Mouse (Mus musculus) embryonic facial prominence, embryonic 11.5 days (tissue): ENCODE measurements at regions not wholly inside any gene's neighbourhood (a gene's known extent, or its start where the extent isn't known, plus 50 kb on each side); places are given as distances from the start of the nearest gene placed in this dataset.

Experiments used
- ATAC-seq: fragments of 200-750 bp; cut with Nextera tagmentation; replicated peaks from 2 replicates; pipeline ENCODE4 v1.8.0; 2017; ENCODE audit warnings: low read depth; ENCODE audit not compliant: insufficient number of reproducible peaks, low FRiP score, low TSS enrichment
- DNase-seq: peaks from one replicate; pipeline ENCODE4 v3.0.0-alpha.2; 2015; ENCODE audit warnings: low spot score
- H3K27ac ChIP-seq: fragments of 300-500 bp; sonication (generic); replicated peaks from 2 replicates; pipeline ENCODE4 v1.5.1; 2014; ENCODE audit warnings: mild to moderate bottlenecking, low read depth, low read length, control low read depth
- H3K27me3 ChIP-seq: fragments of 300-500 bp; sonication (generic); 2 replicates; pipeline ENCODE4 v1.6.1; 2014; ENCODE audit warnings: mild to moderate bottlenecking, low read length, moderate library complexity, mixed read lengths; ENCODE audit not compliant: control insufficient read depth, insufficient read depth
- H3K36me3 ChIP-seq: fragments of 300-500 bp; sonication (generic); replicated peaks from 2 replicates; pipeline ENCODE4 v1.6.1; 2014; ENCODE audit warnings: low read depth, mild to moderate bottlenecking, low read length, moderate library complexity, mixed read lengths; ENCODE audit not compliant: control insufficient read depth, insufficient read depth
- H3K4me1 ChIP-seq: fragments of 300-500 bp; sonication (generic); 2 replicates; pipeline ENCODE4 v1.6.1; 2014; ENCODE audit warnings: low read length, mixed read lengths; ENCODE audit not compliant: control insufficient read depth, insufficient read depth
- H3K4me2 ChIP-seq: fragments of 300-500 bp; sonication (generic); 2 replicates; pipeline ENCODE4 v1.6.1; 2014; ENCODE audit warnings: low read depth, mild to moderate bottlenecking, control low read depth, low read length, moderate library complexity
- H3K4me3 ChIP-seq: fragments of 300-500 bp; sonication (generic); 2 replicates; pipeline ENCODE4 v1.5.1; 2014; ENCODE audit warnings: low read depth, low read length, control low read depth
- H3K9ac ChIP-seq: fragments of 300-500 bp; sonication (generic); replicated peaks from 2 replicates; pipeline ENCODE4 v1.6.1; 2014; ENCODE audit warnings: mild to moderate bottlenecking, control low read depth, low read length
- H3K9me3 ChIP-seq: fragments of 300-500 bp; sonication (generic); replicated peaks from 2 replicates; pipeline ENCODE4 v1.6.1; 2016; ENCODE audit warnings: mild to moderate bottlenecking, low read length, inconsistent platforms, mixed read lengths; ENCODE audit not compliant: control insufficient read depth
- WGBS: fragments of 180-500 bp; shearing (Covaris S2); extraction: QIAGEN DNeasy Blood & Tissue Kit; methylation state at CpG from one replicate; pipeline ENCODE4 v1.1.7; 2014; 5-methylcytosine and 5-hydroxymethylcytosine counted together

DNA sequence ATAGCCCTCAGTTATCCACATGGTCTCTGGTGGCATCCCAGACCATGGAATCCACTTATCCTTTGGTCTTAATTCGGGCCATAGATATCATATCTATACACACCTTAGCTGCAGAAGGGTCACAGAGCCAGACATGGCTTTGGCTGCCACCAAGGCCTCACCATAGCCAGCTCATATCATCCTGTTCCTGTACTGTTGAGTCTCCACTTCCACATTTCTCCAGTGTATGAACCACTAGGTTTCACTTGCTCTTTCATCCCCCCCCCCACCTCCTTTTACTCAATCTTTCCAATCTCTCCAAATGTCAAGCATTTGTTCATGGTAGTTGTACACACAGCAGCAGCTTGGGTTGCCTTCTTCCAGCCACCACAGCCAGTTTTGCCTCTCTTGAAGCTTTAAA lies 589.2 kb downstream of the 1190002N15Rik start:
- Histone ChIP-seq H3K36me3 (no peaks in the 10 kb centered on the region), H3K27me3 (no peaks in the 10 kb centered on the region), H3K9me3 (no peaks in the 10 kb centered on the region), H3K27ac (no peak overlapping the region), H3K4me3 (no peak overlapping the region), H3K4me1 (no peaks in the 10 kb centered on the region), H3K9ac (no peak overlapping the region), H3K4me2 (no peak overlapping the region)
- ATAC-seq (no peak), DNase-seq (no peak)
- WGBS: 71% methylated on average over 1 of the region's 1 CpGs

DNA sequence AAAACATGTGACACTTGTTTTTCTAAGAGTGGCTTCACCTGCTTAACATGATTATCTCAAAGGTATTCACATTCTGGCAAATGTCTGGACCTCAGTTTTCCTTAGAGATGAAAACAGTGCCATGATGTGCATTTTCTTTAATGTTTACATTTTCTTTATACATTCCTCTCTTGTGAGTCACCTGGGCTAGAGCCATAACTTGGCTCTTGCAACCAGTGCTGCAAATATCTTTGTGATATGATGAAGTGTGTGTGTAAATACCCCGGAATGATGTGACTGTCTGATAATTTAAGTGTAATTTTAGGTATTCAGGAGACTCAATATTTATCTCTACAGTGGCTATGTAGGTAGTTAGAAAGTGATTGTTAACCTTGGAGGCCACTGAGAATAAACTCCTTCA lies 590.8 kb downstream of the 1190002N15Rik start:
- no peaks in the 10 kb centered on the region for H3K36me3 ChIP-seq
- no peak overlapping the region for H3K9ac ChIP-seq
- 76% methylated on average over 1 of the region's 1 CpGs for WGBS
- no peaks in the 10 kb centered on the region for H3K4me1 ChIP-seq
- H3K4me2 ChIP-seq: no peak overlapping the region
- DNase-seq (no peak), ATAC-seq (no peak)
- H3K27me3 ChIP-seq: no peaks in the 10 kb centered on the region
- no peak overlapping the region for H3K27ac ChIP-seq
- no peak overlapping the region for H3K4me3 ChIP-seq
- no peaks in the 10 kb centered on the region for H3K9me3 ChIP-seq

DNA sequence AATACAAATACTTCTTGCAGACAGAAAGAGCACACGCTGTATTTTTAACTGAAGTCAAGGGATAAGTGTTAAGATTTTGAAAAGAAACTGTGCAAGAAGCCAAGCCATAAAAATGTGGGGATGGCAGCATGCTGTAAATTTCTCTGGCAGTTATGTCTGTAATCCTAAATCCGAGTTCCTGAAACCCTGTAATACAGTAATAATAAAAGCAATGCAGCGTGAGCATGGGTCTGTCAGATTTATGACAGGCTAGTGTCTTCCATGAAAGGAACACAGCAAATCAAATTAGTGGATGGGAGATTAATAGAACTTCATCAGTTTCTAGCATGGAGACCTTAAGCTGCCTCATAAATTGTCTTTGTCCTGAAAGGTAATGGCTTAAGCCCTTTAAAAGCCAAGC lies 597.7 kb downstream of the 1190002N15Rik start:
- no peak overlapping the region for H3K4me3 ChIP-seq
- ATAC-seq: no peak

DNA sequence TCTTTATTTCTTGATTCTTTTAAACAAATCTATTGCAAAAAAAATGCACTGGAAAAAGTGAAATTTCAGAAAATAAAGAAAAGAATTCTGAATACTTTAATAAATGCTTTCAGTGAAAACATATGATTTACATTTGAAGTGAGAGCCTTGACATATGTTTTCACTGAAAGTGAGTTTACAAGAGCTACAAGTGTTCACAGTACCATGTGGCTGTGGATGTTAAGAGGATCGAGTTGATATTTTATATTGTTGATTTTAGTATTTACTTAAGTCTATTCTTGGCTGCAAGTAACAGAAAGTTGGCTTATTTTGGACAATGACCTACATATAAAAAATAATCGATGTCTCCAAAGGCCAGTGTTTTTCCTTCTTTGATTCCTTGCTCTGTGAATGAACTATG lies 607.2 kb downstream of the 1190002N15Rik start:
- Histone ChIP-seq H3K4me2 (no peak overlapping the region), H3K9ac (no peak overlapping the region), H3K36me3 (no peaks in the 10 kb centered on the region), H3K4me3 (no peak overlapping the region), H3K9me3 (no peaks in the 10 kb centered on the region), H3K27me3 (no peaks in the 10 kb centered on the region), H3K4me1 (no peaks in the 10 kb centered on the region), H3K27ac (no peak overlapping the region)
- 72% methylated on average over 2 of the region's 2 CpGs for WGBS
- ATAC-seq (no peak), DNase-seq (no peak)

More for the DNA sequence above, 597.7 kb downstream of the 1190002N15Rik start:
- Histone ChIP-seq H3K4me2 (no peak overlapping the region), H3K4me1 (no peaks in the 10 kb centered on the region), H3K9me3 (no peaks in the 10 kb centered on the region), H3K27me3 (no peaks in the 10 kb centered on the region), H3K36me3 (no peaks in the 10 kb centered on the region), H3K27ac (no peak overlapping the region), H3K9ac (no peak overlapping the region)
- 86% methylated on average over 3 of the region's 3 CpGs for WGBS
- no peak for DNase-seq

DNA sequence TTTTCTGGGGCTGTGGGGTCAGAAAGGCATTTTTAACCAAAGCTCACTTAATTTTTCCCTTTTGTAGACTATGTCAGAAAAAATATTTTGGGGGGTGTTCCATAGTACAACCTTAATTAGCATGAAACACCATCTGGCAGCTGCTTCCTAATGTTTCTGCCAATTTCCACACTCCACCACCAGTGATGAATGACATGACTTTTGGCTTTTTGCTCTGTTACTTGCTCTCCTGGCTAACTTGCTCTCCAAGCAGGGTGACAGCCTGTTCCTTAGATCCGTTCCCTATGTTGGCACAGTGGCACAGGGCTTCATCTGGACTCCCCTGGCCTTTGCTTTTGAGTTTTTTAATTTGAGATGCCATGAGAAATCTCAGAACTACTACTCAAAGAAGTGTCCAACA lies 648.6 kb downstream of the 1190002N15Rik start:
- Histone ChIP-seq H3K36me3 (no peaks in the 10 kb centered on the region), H3K4me3 (no peak overlapping the region), H3K9me3 (no peaks in the 10 kb centered on the region), H3K4me1 (no peaks in the 10 kb centered on the region), H3K27ac (no peak overlapping the region), H3K9ac (no peak overlapping the region), H3K4me2 (no peak overlapping the region), H3K27me3 (no peaks in the 10 kb centered on the region)
- no peak for DNase-seq
- ATAC-seq: no peak
- 73% methylated on average over 1 of the region's 1 CpGs for WGBS

DNA sequence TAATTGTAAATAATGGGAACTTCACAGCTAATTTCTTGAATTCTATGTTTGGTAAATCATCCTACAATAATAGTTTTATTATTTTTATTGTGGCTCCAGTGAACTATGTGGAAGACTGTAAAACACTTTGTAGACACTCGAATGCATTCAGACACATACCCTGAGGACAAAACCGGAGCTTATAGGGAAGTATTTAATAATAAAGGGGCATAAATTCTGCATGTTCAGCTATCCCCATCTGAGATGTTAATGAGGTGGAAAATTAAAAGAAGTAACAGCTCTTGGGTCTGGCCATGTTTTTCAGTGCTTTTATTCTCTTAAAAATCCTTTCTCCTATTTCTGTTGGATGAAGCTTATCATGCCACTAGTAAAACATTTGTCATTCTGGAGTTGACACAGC lies 657.8 kb downstream of the 1190002N15Rik start:
- Histone ChIP-seq H3K4me2 (no peak overlapping the region), H3K9ac (no peak overlapping the region), H3K36me3 (no peaks in the 10 kb centered on the region), H3K9me3 (no peaks in the 10 kb centered on the region), H3K4me3 (no peak overlapping the region), H3K4me1 (no peaks in the 10 kb centered on the region), H3K27ac (no peak overlapping the region), H3K27me3 (no peaks in the 10 kb centered on the region)
- DNase-seq (no peak), ATAC-seq (no peak)
- 76% methylated on average over 2 of the region's 2 CpGs for WGBS

DNA sequence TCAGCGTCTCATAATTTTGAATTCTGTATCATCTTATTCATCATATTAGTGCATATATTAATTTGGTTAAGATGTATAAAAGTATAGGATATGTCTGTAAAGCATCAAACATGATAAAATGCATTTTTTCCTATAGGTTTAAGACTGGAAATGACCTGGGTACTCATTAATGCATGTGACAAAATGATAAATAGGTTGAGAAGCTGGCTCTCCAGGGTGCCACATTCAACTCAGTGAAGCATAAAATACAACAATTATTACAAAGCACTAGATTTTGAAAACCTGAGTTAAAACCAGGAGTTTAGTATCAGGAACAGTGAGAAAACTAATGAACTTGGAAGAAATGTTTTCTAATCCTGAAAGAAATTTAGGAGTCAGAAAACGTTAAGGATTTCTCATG lies 658.3 kb downstream of the 1190002N15Rik start:
- ATAC-seq: no peak
- 78% methylated on average over 2 of the region's 2 CpGs for whole genome bisulfite sequencing
- DNase-seq: no peak

DNA sequence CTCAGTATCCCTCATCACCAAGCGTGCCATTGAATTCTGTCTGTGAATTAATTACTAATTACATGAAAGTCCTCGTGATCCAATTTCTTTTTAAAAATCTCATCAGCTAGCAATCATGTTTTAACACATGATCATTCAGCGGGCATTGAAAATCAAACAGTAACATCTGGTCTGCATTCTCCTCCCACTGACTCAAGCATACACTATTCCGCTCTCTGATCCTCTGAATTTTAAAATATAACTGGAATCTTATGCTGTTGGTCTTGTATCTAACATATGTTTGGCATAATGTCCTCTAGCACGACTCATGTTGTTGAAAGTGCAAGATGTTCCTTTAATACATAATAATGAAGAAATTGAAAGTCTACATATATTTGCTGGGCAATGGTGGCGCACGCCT lies 667.1 kb downstream of the 1190002N15Rik start:
- 84% methylated on average over 7 of the region's 7 CpGs for WGBS
- Histone ChIP-seq H3K9ac (no peak overlapping the region), H3K4me1 (no peaks in the 10 kb centered on the region), H3K4me3 (no peak overlapping the region), H3K9me3 (no peaks in the 10 kb centered on the region), H3K36me3 (no peaks in the 10 kb centered on the region), H3K27ac (no peak overlapping the region), H3K4me2 (no peak overlapping the region), H3K27me3 (no peaks in the 10 kb centered on the region)
- DNase-seq: no peak
- ATAC-seq: no peak

More for the DNA sequence above, 658.3 kb downstream of the 1190002N15Rik start:
- Histone ChIP-seq H3K36me3 (no peaks in the 10 kb centered on the region), H3K4me3 (no peak overlapping the region), H3K27me3 (no peaks in the 10 kb centered on the region), H3K9me3 (no peaks in the 10 kb centered on the region), H3K4me1 (no peaks in the 10 kb centered on the region), H3K9ac (no peak overlapping the region), H3K4me2 (no peak overlapping the region), H3K27ac (no peak overlapping the region)
